Mouse (Mus musculus) hindbrain, embryonic 10.5 days (tissue): ENCODE measurements around the gene Smap2. TPM values are rescaled to one million over a fixed set of nuclear protein-coding genes. Genes with fewer than 3 reads are reported as not detected.
A peak's percentile ranks its signal among the peaks of the same experiment; 100 is the strongest.

Source experiments
- DNase-seq: peaks from one replicate; pipeline ENCODE4 v3.0.0-alpha.2; 2017; ENCODE audit warnings: low spot score
- H3K27ac ChIP-seq: fragments of 300-500 bp; sonication (generic); 2 replicates; pipeline ENCODE4 v1.5.1; 2016; ENCODE audit warnings: mild to moderate bottlenecking, moderate library complexity
- H3K27me3 ChIP-seq: fragments of 300-500 bp; sonication (generic); 2 replicates; pipeline ENCODE4 v1.6.1; 2016; ENCODE audit warnings: mild to moderate bottlenecking; ENCODE audit not compliant: poor library complexity, insufficient read depth, severe bottlenecking
- H3K36me3 ChIP-seq: fragments of 300-500 bp; sonication (generic); 2 replicates; pipeline ENCODE4 v1.6.1; 2016; ENCODE audit warnings: mild to moderate bottlenecking, moderate library complexity
- H3K4me1 ChIP-seq: fragments of 300-500 bp; sonication (generic); replicated peaks from 2 replicates; pipeline ENCODE4 v1.6.1; 2016; ENCODE audit warnings: mild to moderate bottlenecking
- H3K4me3 ChIP-seq: fragments of 300-500 bp; sonication (generic); 2 replicates; pipeline ENCODE4 v1.5.1; 2016; ENCODE audit warnings: mild to moderate bottlenecking, moderate library complexity
- H3K9me3 ChIP-seq: fragments of 300-500 bp; sonication (generic); 2 replicates; pipeline ENCODE4 v1.6.1; 2016; ENCODE audit warnings: mild to moderate bottlenecking, moderate library complexity
- WGBS: fragments of 180-500 bp; shearing (Covaris S2); methylation state at CpG from one replicate; pipeline ENCODE4 v1.1.7; 2016; 5-methylcytosine and 5-hydroxymethylcytosine counted together
- polyA plus RNA-seq: library from polyadenylated mRNA; unstranded; fragments of >200 nt; fragmentation: Nextera tagmentation; extraction: Ambion mirVana; gene quantifications from 2 replicates; pipeline ENCODE4 v1.2.1, GENCODE M21; 2016

Smap2 gene
- polyA plus RNA-seq, 1 experiment from 2014 or later: 19.2 TPM

GRCm38 (mm10) chr4:120992284-120992683 is 24.8 kb downstream of the Smap2 start:
- H3K4me1 ChIP-seq: no peaks in the 10 kb centered on the region
- DNase-seq: no peak
- H3K27me3 ChIP-seq: no peaks in the 10 kb centered on the region
- 78% methylated on average over 2 of the region's 2 CpGs for WGBS
- no peak overlapping the region for H3K27ac ChIP-seq
- H3K36me3 ChIP-seq: no peaks in the 10 kb centered on the region
- H3K9me3 ChIP-seq: peaks cover 4% of the 10 kb centered on the region; the same call in 1 of the 2 replicates
- H3K4me3 ChIP-seq: no peak overlapping the region

GRCm38 (mm10) chr4:120987319-120987718 is 29.7 kb downstream of the Smap2 start:
- WGBS: 80% methylated on average over 4 of the region's 4 CpGs
- Histone ChIP-seq H3K4me3 (no peak overlapping the region), H3K9me3 (peaks cover 4% of the 10 kb centered on the region; the same call in 1 of the 2 replicates), H3K27me3 (no peaks in the 10 kb centered on the region), H3K36me3 (peaks cover 14% of the 10 kb centered on the region), H3K4me1 (no peaks in the 10 kb centered on the region), H3K27ac (no peak overlapping the region)
- no peak for DNase-seq

- no peaks in the 10 kb centered on the region for H3K4me1 ChIP-seq
- H3K36me3 ChIP-seq: peaks cover 18% of the 10 kb centered on the region
- peaks cover 4% of the 10 kb centered on the region; the same call in 1 of the 2 replicates for H3K9me3 ChIP-seq
- H3K4me3 ChIP-seq: no peak overlapping the region
- peak; percentile 12 for DNase-seq
- no peak overlapping the region for H3K27ac ChIP-seq
- 31% methylated on average over 6 of the region's 6 CpGs for WGBS
- no peaks in the 10 kb centered on the region for H3K27me3 ChIP-seq
Observed at GRCm38 (mm10) chr4:120986446-120986845, 30.6 kb downstream of the Smap2 start.

GRCm38 (mm10) chr4:120978221-120978620 is 38.8 kb downstream of the Smap2 start:
- WGBS: 93% methylated on average over 3 of the region's 3 CpGs
- no peak overlapping the region for H3K4me3 ChIP-seq

GRCm38 (mm10) chr4:120975428-120975734 is 41.7 kb downstream of the Smap2 start:
- no peaks in the 10 kb centered on the region for H3K4me1 ChIP-seq
- H3K9me3 ChIP-seq: no peaks in the 10 kb centered on the region
- 94% methylated on average over 4 of the region's 4 CpGs for WGBS
- H3K4me3 ChIP-seq: no peak overlapping the region
- H3K36me3 ChIP-seq: peaks cover 48% of the 10 kb centered on the region
- no peaks in the 10 kb centered on the region for H3K27me3 ChIP-seq
- H3K27ac ChIP-seq: no peak overlapping the region
- no peak for DNase-seq

More at GRCm38 (mm10) chr4:120978221-120978620, 38.8 kb downstream of the Smap2 start:
- Histone ChIP-seq H3K36me3 (peaks cover 37% of the 10 kb centered on the region), H3K4me1 (no peaks in the 10 kb centered on the region), H3K27ac (no peak overlapping the region), H3K9me3 (no peaks in the 10 kb centered on the region), H3K27me3 (no peaks in the 10 kb centered on the region)
- DNase-seq: no peak

GRCm38 (mm10) chr4:120974711-120975427 is 42.2 kb downstream of the Smap2 start:
- H3K27ac ChIP-seq: no peak overlapping the region
- no peak overlapping the region for H3K4me3 ChIP-seq
- DNase-seq: no peak
- 86% methylated on average over 11 of the region's 11 CpGs for WGBS
- H3K27me3 ChIP-seq: no peaks in the 10 kb centered on the region
- no peaks in the 10 kb centered on the region for H3K4me1 ChIP-seq
- H3K36me3 ChIP-seq: peaks cover 47% of the 10 kb centered on the region
- H3K9me3 ChIP-seq: no peaks in the 10 kb centered on the region

- no peak for DNase-seq
- Histone ChIP-seq H3K4me1 (no peaks in the 10 kb centered on the region), H3K36me3 (peaks cover 66% of the 10 kb centered on the region)
Observed at GRCm38 (mm10) chr4:120971842-120972241, 45.2 kb downstream of the Smap2 start.

GRCm38 (mm10) chr4:120969382-120970146 is 47.5 kb downstream of the Smap2 start:
- DNase-seq: peak; percentile 25
- H3K9me3 ChIP-seq: no peaks in the 10 kb centered on the region
- WGBS: 82% methylated on average over 5 of the region's 5 CpGs
- no peaks in the 10 kb centered on the region for H3K4me1 ChIP-seq
- H3K27ac ChIP-seq: no peak overlapping the region
- H3K36me3 ChIP-seq: peaks cover 56% of the 10 kb centered on the region
- no peaks in the 10 kb centered on the region for H3K27me3 ChIP-seq
- H3K4me3 ChIP-seq: no peak overlapping the region

More at GRCm38 (mm10) chr4:120971842-120972241, 45.2 kb downstream of the Smap2 start:
- Histone ChIP-seq H3K9me3 (no peaks in the 10 kb centered on the region), H3K27me3 (no peaks in the 10 kb centered on the region), H3K4me3 (no peak overlapping the region), H3K27ac (no peak overlapping the region)
- 90% methylated on average over 8 of the region's 8 CpGs for WGBS

- no peak overlapping the region for H3K4me3 ChIP-seq
- no peaks in the 10 kb centered on the region for H3K27me3 ChIP-seq
- H3K27ac ChIP-seq: no peak overlapping the region
- no peak for DNase-seq
- no peaks in the 10 kb centered on the region for H3K4me1 ChIP-seq
- H3K9me3 ChIP-seq: no peaks in the 10 kb centered on the region
- 91% methylated on average over 9 of the region's 9 CpGs for WGBS
- peaks cover 50% of the 10 kb centered on the region for H3K36me3 ChIP-seq
Observed at GRCm38 (mm10) chr4:120968486-120968885, 48.6 kb downstream of the Smap2 start.

GRCm38 (mm10) chr4:120955586-120955985 is 61.5 kb downstream of the Smap2 start:
- Histone ChIP-seq H3K36me3 (no peaks in the 10 kb centered on the region), H3K4me3 (no peak overlapping the region), H3K27ac (no peak overlapping the region), H3K4me1 (peaks cover 23% of the 10 kb centered on the region; the same call in 1 of the 2 replicates), H3K9me3 (no peaks in the 10 kb centered on the region), H3K27me3 (no peaks in the 10 kb centered on the region)
- DNase-seq: no peak
- WGBS: 91% methylated on average over 1 of the region's 1 CpGs

GRCm38 (mm10) chr4:120953667-120954066 is 63.4 kb downstream of the Smap2 start:
- no peak overlapping the region for H3K4me3 ChIP-seq
- H3K27me3 ChIP-seq: no peaks in the 10 kb centered on the region
- H3K27ac ChIP-seq: no peak overlapping the region
- DNase-seq: no peak
- H3K9me3 ChIP-seq: no peaks in the 10 kb centered on the region
- no peaks in the 10 kb centered on the region for H3K36me3 ChIP-seq
- WGBS: 86% methylated on average over 1 of the region's 1 CpGs
- H3K4me1 ChIP-seq: peaks cover 24% of the 10 kb centered on the region; the same call in 1 of the 2 replicates

GRCm38 (mm10) chr4:120953038-120953437 is 64.0 kb downstream of the Smap2 start:
- H3K36me3 ChIP-seq: no peaks in the 10 kb centered on the region
- 88% methylated on average over 4 of the region's 4 CpGs for WGBS
- H3K9me3 ChIP-seq: no peaks in the 10 kb centered on the region
- no peak overlapping the region for H3K27ac ChIP-seq
- peaks cover 24% of the 10 kb centered on the region; the same call in 1 of the 2 replicates for H3K4me1 ChIP-seq
- no peak overlapping the region for H3K4me3 ChIP-seq
- no peaks in the 10 kb centered on the region for H3K27me3 ChIP-seq
- DNase-seq: no peak

- peaks cover 4% of the 10 kb centered on the region for H3K36me3 ChIP-seq
- peak overlapping the region; percentile 89 for H3K4me3 ChIP-seq
- DNase-seq: no peak
- peak overlapping the region; percentile 94 for H3K27ac ChIP-seq
- 60% methylated on average over 6 of the region's 6 CpGs for WGBS
- H3K9me3 ChIP-seq: no peaks in the 10 kb centered on the region
- H3K4me1 ChIP-seq: peaks cover 24% of the 10 kb centered on the region; the same call in 1 of the 2 replicates
- no peaks in the 10 kb centered on the region for H3K27me3 ChIP-seq
Observed at GRCm38 (mm10) chr4:120952163-120952562, 64.9 kb downstream of the Smap2 start.
